Mouse (Mus musculus) adipocyte (in vitro differentiated cells): ENCODE data around the gene Tmem33.

Source experiments
- DNase-seq: peaks from one replicate; pipeline ENCODE4 v3.0.0-alpha.2; 2016; ENCODE audit warnings: low spot score

Tmem33 gene

DNA sequence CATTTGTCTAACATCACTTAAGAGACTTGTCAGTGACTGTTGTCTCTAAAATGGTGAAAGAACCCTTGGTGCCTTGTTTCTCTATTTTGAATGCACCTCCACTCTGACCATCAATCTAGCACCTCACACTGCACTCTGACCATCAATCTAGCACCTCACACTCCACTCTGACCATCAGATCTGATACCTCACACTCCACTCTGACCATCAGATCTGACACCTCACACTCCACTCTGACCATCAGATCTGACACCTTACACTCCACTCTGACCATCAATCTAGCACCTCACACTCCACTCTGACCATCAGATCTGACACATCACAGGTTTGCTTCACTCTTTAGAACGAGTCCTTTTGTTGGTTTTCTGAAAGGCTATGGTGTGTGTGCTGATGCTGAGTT lies 63.7 kb downstream of the Tmem33 start:
- DNase-seq, result no peak

DNA sequence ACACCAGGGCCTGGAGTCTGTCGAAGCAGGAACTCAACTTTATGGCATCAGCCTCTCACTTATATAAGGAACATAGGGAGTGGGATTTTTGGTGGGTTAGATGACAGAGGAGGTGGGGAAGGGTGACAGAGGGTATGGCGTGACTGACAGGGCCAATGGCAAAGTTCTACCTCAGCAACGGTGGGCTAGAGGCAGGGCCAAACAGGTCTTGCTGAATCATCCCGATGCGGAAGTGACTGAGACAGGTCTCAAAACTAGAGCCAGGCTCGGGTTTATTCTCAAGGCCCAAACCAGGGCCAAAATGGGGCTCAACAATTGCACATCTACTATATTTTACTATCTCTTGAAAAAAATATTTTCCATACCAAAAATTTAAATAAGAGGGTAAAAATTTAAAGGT lies 80.4 kb downstream of the Tmem33 start:
- no peak for DNase-seq
